ENCODE assay signal across 8 mouse cellular contexts in the genomic region with DNA sequence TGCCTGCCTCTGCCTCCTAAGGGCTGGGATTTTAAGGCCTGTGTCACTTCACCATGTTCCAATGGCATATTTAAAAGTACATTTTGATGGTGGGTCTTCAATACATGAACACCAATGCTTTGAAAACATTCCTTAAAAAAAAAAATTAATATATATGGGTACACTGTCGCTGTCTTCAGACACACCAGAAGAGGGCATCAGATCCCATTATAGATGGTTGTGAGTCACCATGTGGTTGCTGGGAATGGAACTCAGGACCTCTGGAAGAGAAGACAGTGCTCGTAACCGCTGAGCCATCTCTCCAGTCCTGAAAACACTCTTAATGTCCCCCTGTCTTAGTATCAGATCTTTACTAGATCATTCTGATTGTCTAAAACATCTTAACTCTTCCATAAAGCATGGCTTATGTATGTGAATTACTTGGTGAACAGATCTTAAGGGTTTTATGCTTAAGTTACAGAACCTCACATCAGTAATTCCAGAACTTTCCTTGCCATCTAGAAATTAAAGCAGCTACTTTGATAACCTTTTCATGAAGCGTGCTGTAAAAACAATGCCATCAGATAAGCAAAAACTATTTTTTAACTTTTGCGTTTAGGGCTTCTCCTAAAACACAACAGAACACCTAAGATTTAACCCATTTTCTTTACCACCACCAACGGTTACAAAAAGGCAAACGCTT. TPM values are rescaled to one million over a fixed set of nuclear protein-coding genes. Genes with fewer than 3 reads are reported as not detected.
DNase-seq lines count a peak whose midpoint lies in the region; ATAC-seq and TF ChIP-seq lines count a peak whose summit lies in the region.

No protein-coding gene starts in this region.

- TF ChIP-seq RAD21 in MEL (IDR thresholded peaks at IDR 0.05; ENCODE audit: low read depth, low read length): no peak

- H3K79me2 ChIP-seq in MEL (ENCODE audit: control insufficient read depth, insufficient read depth, low read length, poor library complexity): peaks cover 44% of the 10 kb centered on the region

- H3K27ac ChIP-seq in heart, embryonic 15.5 days: peak overlapping the region; percentile 93
- peak overlapping the region; percentile 88 for H3K27ac ChIP-seq in MEL (ENCODE audit: control insufficient read depth, low read depth, low read length)
- no peak overlapping the region for H3K27ac ChIP-seq in hindbrain, embryonic 11.5 days (ENCODE audit: low read depth, low read length)
- H3K27ac ChIP-seq in midbrain, embryonic 12.5 days (replicated peaks): peak overlapping the region; percentile 94

- TF ChIP-seq EP300 in MEL (IDR thresholded peaks at IDR 0.05; ENCODE audit: low read depth in 1 of 2, low read length in 2 of 2): no peak

- 32% methylated on average over 7 of the region's 7 CpGs for WGBS in heart, embryonic 15.5 days
- WGBS in hindbrain, embryonic 11.5 days: 45% methylated on average over 7 of the region's 7 CpGs
- 41% methylated on average over 7 of the region's 7 CpGs for WGBS in midbrain, embryonic 12.5 days

- no peak for ATAC-seq in heart, embryonic 15.5 days (replicated peaks; ENCODE audit: insufficient number of reproducible peaks, insufficient read depth, low FRiP score, low read depth)
- no peak for ATAC-seq in hindbrain, embryonic 11.5 days (ENCODE audit: low FRiP score)
- no peak for ATAC-seq in midbrain, embryonic 12.5 days (ENCODE audit: low FRiP score, low read depth)

- peak overlapping the region; percentile 99 for H3K9ac ChIP-seq in heart, embryonic 15.5 days
- H3K9ac ChIP-seq in MEL (ENCODE audit: control insufficient read depth, low read depth, low read length, poor library complexity, severe bottlenecking): peak overlapping the region; percentile 98
- peak overlapping the region; percentile 96 for H3K9ac ChIP-seq in hindbrain, embryonic 11.5 days (ENCODE audit: low read depth, low read length)
- peak overlapping the region; percentile 97 for H3K9ac ChIP-seq in midbrain, embryonic 12.5 days (replicated peaks)

- no peak; a peak in 1 of 6 replicates for TF ChIP-seq CTCF in MEL (IDR thresholded peaks at IDR 0.05 in 2 of 3, conservative IDR thresholded peaks at IDR 0.05 in 1 of 3; ENCODE audit: control insufficient read depth in 1 of 3, insufficient read depth in 1 of 3, low read depth in 2 of 3, low read length in 3 of 3, poor library complexity in 1 of 3, severe bottlenecking in 1 of 3)

- H3K27me3 ChIP-seq in heart, embryonic 15.5 days: no peaks in the 10 kb centered on the region
- H3K27me3 ChIP-seq in MEL (ENCODE audit: control insufficient read depth in 1 of 2, insufficient read depth in 2 of 2, low read length in 2 of 2): no peaks in the 10 kb centered on the region
- H3K27me3 ChIP-seq in hindbrain, embryonic 11.5 days (ENCODE audit: control insufficient read depth, insufficient read depth, low read length): no peaks in the 10 kb centered on the region
- H3K27me3 ChIP-seq in midbrain, embryonic 12.5 days: no peaks in the 10 kb centered on the region

- TF ChIP-seq POLR2A in MEL (IDR thresholded peaks at IDR 0.05; ENCODE audit: control insufficient read depth in 1 of 2, insufficient read depth in 1 of 2, low read depth in 1 of 2, low read length in 2 of 2, poor library complexity in 1 of 2): no peak

- peak overlapping the region; percentile 63 for H3K4me2 ChIP-seq in heart, embryonic 15.5 days
- peak overlapping the region; percentile 48 for H3K4me2 ChIP-seq in hindbrain, embryonic 11.5 days (replicated peaks; ENCODE audit: low read depth, low read length)
- H3K4me2 ChIP-seq in midbrain, embryonic 12.5 days (replicated peaks): peak overlapping the region; percentile 67

- no peak for DNase-seq in heart, adult 18-20 months
- DNase-seq in MEL (ENCODE audit: low read depth, low spot score): no peak
- DNase-seq in hindbrain, embryonic 11.5 days (ENCODE audit: low spot score): no peak
- no peak for DNase-seq in adrenal gland, postnatal 14 days
- no peak for DNase-seq in frontal cortex, postnatal 25 days (ENCODE audit: low spot score in 2 of 2)
- DNase-seq in cerebellum, adult 11-12 months: no peak

- no peaks in the 10 kb centered on the region for H3K9me3 ChIP-seq in heart, embryonic 15.5 days (replicated peaks)
- H3K9me3 ChIP-seq in MEL (replicated peaks; ENCODE audit: insufficient read depth, low read length): no peaks in the 10 kb centered on the region
- no peaks in the 10 kb centered on the region for H3K9me3 ChIP-seq in hindbrain, embryonic 11.5 days (ENCODE audit: control insufficient read depth, low read length)
- H3K9me3 ChIP-seq in midbrain, embryonic 12.5 days: no peaks in the 10 kb centered on the region

- peak overlapping the region; percentile 79 for H3K4me3 ChIP-seq in heart, embryonic 15.5 days
- H3K4me3 ChIP-seq in MEL (ENCODE audit: control insufficient read depth in 1 of 2, insufficient read depth in 1 of 2, low read depth in 2 of 2, low read length in 2 of 2): peak overlapping the region; percentile 78 to 94
- peak overlapping the region; percentile 86 for H3K4me3 ChIP-seq in hindbrain, embryonic 11.5 days (ENCODE audit: low read depth, low read length)
- H3K4me3 ChIP-seq in midbrain, embryonic 12.5 days: peak overlapping the region; percentile 95

- H3K36me3 ChIP-seq in heart, embryonic 15.5 days: peaks cover 22% of the 10 kb centered on the region
- H3K36me3 ChIP-seq in MEL (ENCODE audit: control insufficient read depth in 1 of 2, insufficient read depth in 2 of 2, low read length in 2 of 2): peaks cover 28 to 40% of the 10 kb centered on the region in 2 experiments
- H3K36me3 ChIP-seq in hindbrain, embryonic 11.5 days (ENCODE audit: control insufficient read depth, insufficient read depth, low read length): 0 out of 2 replicates have a peak, but pooled peaks cover 4% of the 10 kb centered on the region
- peaks cover 23% of the 10 kb centered on the region for H3K36me3 ChIP-seq in midbrain, embryonic 12.5 days

- H3K4me1 ChIP-seq in heart, embryonic 15.5 days (replicated peaks): peaks cover 23% of the 10 kb centered on the region
- H3K4me1 ChIP-seq in MEL (ENCODE audit: control insufficient read depth in 1 of 2, insufficient read depth in 2 of 2, low read length in 2 of 2): peaks cover 4 to 25% of the 10 kb centered on the region in 2 experiments; a peak in 3 of 4 replicates
- H3K4me1 ChIP-seq in hindbrain, embryonic 11.5 days (replicated peaks; ENCODE audit: control insufficient read depth, insufficient read depth, low read length): peaks cover 2% of the 10 kb centered on the region; the same call in 1 of the 2 replicates
- peaks cover 24% of the 10 kb centered on the region for H3K4me1 ChIP-seq in midbrain, embryonic 12.5 days

TF ChIP-seq in MEL, 35 proteins besides CTCF, POLR2A, EP300 and RAD21:
- TF ChIP-seq CHD2 (IDR thresholded peaks at IDR 0.05; ENCODE audit: low read length) (no peak), HCFC1 (IDR thresholded peaks at IDR 0.05; ENCODE audit: low read depth, low read length) (0 out of 2 replicates have a peak, but pooled peaks have one; percentile 4), ELF1 (IDR thresholded peaks at IDR 0.05; ENCODE audit: low read depth, low read length) (no peak), MEF2A (IDR thresholded peaks at IDR 0.05; ENCODE audit: extremely low read depth, insufficient replicate concordance, low read depth, low read length, poor library complexity, severe bottlenecking) (no peak), GATA1 (IDR thresholded peaks at IDR 0.05; ENCODE audit: low read depth, low read length) (peak; percentile 83)

RNA-seq across cellular contexts. Expression of gene Zfp706, which starts 1.6 kb away (rescaled TPM):
- 379 and 460 TPM in 2 replicates for polyA plus RNA-seq in heart, embryonic 15.5 days (2015; fragmentation: Nextera tagmentation; extraction: Ambion mirVana)
- total RNA-seq in heart, adult 18-20 months (2021): 100 to 1,000 TPM; 196 to 224 TPM
- total RNA-seq in MEL (2012; rRNA removed): 64.0 and 66.3 TPM in 2 replicates
- polyA plus RNA-seq in MEL (2012; ENCODE audit: insufficient read depth in 1 of 2, insufficient read length in 2 of 2, low read depth in 1 of 2, low replicate concordance in 2 of 2, missing spikeins in 1 of 2): 100 to 1,000 TPM in 1 of 2 experiments, 10 to 100 TPM in 1; 33.1 to 261 TPM
- polyA plus RNA-seq in hindbrain, embryonic 11.5 days (2014; fragmentation: Nextera tagmentation; extraction: Ambion mirVana): 360 and 376 TPM in 2 replicates
- polyA plus RNA-seq in midbrain, embryonic 12.5 days (2016; fragmentation: Nextera tagmentation; extraction: Ambion mirVana): 439 and 444 TPM in 2 replicates
- total RNA-seq in adrenal gland, postnatal 14 days (2021): 176 and 193 TPM in 2 replicates
